Mouse (Mus musculus) gastrocnemius, adult 2 months (tissue): ENCODE results near the gene Fgfrl1. TPM values are rescaled to one million over a fixed set of nuclear protein-coding genes. Genes with fewer than 3 reads are reported as not detected.
"Not testable (repeated sequence)": the region's sequence is repeated elsewhere in the genome, so short reads cannot be mapped to it uniquely, and the experiment has no call there.

ENCODE experiments used
- DNase-seq: peaks from one replicate; pipeline ENCODE4 v3.0.0; 2022
- H3K27ac ChIP-seq: fragments of 200-600 bp; 2 replicates; pipeline ENCODE4 v1.8.1; 2022; ENCODE audit warnings: mild to moderate bottlenecking
- H3K4me3 ChIP-seq: fragments of 200-600 bp; 2 replicates; pipeline ENCODE4 v1.8.1; 2022; ENCODE audit warnings: mild to moderate bottlenecking, moderate library complexity
- CTCF ChIP-seq: fragments of 200-600 bp; IDR thresholded peaks from 2 replicates; pipeline ENCODE4 v1.8.1; 2022; ENCODE audit warnings: antibody characterized with exemption, mild to moderate bottlenecking, moderate library complexity
- intact Hi-C: fragments of 180-260 bp; cut with DNase I; formaldehyde crosslinking; loops from one replicate; pipeline ENCODE4 v1.15.1; 2025
- total RNA-seq, 2 experiments: library from RNA; stranded (reverse); gene quantifications; 2 replicates each; pipeline ENCODE4 v1.2.3; 2021

Fgfrl1 gene
- total RNA-seq, 2 experiments from 2014 or later: 18.0 to 45.2 TPM

DNA sequence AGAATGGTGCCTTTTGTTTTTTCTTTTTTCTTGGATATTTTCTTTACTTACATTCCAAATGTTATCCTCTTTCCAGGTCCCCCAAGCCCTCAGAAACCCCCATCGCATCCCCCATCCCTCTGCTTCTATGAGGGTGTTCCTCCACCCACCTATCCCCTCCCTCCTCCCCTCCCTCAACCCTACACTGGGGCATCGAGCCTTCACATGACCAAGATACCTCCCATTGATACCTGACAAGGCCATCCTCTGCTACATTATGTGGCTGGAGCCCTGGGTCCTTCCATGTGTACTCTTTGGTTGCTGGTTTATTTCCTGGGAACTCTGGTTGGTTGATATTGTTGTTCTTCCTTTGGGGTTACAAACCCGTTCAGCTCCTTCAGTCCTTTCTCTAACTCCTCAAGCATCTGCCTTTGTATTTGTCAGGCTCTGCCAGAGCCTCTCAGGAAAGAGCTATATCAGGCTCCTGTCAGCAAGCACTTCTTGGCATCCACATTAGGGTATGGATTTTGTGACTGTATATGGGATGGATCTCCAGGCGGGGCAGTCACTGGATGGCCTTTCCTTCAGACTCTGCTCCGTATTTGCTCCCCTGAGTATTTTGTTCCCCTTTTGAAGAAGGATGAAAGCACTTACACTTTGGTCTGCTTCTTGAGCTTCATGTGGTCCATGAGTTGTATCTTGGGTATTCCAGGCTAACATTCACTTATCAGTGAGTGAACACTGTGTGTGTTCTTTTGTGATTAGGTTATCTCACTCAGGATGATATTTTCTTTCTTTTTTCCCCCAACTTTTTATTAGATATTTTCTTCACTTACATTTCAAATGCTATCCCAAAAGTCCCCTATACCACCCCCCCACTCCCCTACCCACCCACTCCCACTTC is 58.4 kb downstream of the Fgfrl1 start:
- Histone ChIP-seq H3K4me3 (no peak overlapping the region), H3K27ac (no peak overlapping the region)
- no peak for TF ChIP-seq CTCF
- intact Hi-C loops: no loop called here
- no peak for DNase-seq

DNA sequence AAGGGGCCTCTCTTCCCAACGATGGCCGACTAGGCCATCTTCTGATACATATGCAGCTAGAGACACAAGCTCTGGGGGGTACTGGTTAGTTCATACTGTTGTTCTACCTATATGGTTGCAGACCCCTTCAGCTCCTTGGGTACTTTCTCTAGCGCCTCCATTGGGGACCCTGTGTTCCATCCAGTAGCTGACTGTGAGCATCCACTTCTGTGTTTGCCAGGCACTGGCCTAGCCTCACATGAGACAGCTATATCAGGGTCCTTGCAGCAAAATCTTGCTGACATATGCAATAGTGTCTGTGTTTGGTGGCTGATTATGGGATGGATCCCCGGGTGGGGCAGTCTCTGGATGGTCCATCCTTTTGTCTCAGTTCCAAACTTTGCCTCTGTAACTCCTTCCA is 59.1 kb downstream of the Fgfrl1 start:
- DNase-seq, intact Hi-C loops: not testable (repeated sequence)

More for the DNA sequence above, 59.1 kb downstream of the Fgfrl1 start:
- not testable (repeated sequence) for H3K27ac ChIP-seq, H3K4me3 ChIP-seq

Other genes with a start within 250 kb of the Fgfrl1 start
- 1 to 10 TPM in 1 of 2 experiments, under 1 TPM in 1; 0.92 to 1.3 TPM for gene Mfsd7a, start 243.5 kb upstream of the Fgfrl1 start, total RNA-seq
- gene Pcgf3, start 231.2 kb upstream of the Fgfrl1 start, total RNA-seq: 10 to 100 TPM; 34.3 to 42.6 TPM
- not detected for gene Cplx1, start 142.4 kb upstream of the Fgfrl1 start, total RNA-seq
- gene Gak, start 62.6 kb upstream of the Fgfrl1 start, total RNA-seq: 10 to 100 TPM; 14.2 to 14.3 TPM
- gene Tmem175, start 62.6 kb upstream of the Fgfrl1 start, total RNA-seq: 1 to 10 TPM; 7.8 to 8.0 TPM
- gene Idua, start 32.1 kb upstream of the Fgfrl1 start, total RNA-seq: 10 to 100 TPM; 11.8 to 12.5 TPM
- 1 to 10 TPM; 3.9 to 4.6 TPM for gene Dgkq, start 22.7 kb upstream of the Fgfrl1 start, total RNA-seq
- not detected for gene Slc26a1, start 16.8 kb upstream of the Fgfrl1 start, total RNA-seq
- not detected for gene Rnf212, start 82.6 kb downstream of the Fgfrl1 start, total RNA-seq
- gene Tmed11, start 103.0 kb downstream of the Fgfrl1 start, total RNA-seq: not detected
- not detected for gene Vmn2r8, start 116.5 kb downstream of the Fgfrl1 start, total RNA-seq
- not detected for gene Vmn2r9, start 160.2 kb downstream of the Fgfrl1 start, total RNA-seq